Mouse (Mus musculus): ENCODE measurements around the gene Veph1. TPM values are rescaled to one million over a fixed set of nuclear protein-coding genes. Genes with fewer than 3 reads are reported as not detected.

The Veph1 gene
- polyA plus RNA-seq, 1 experiment from 2014 or later = 5.8 TPM

GRCm38 (mm10) chr3:66208836-66209573 is 87.6 kb downstream of the Veph1 start:
- Histone ChIP-seq H3K4me3 (ENCODE audit: low read depth, low read length) (no peak overlapping the region), H3K4me1 (ENCODE audit: control insufficient read depth, insufficient read depth, low read length) (no peaks in the 10 kb centered on the region), H3K4me2 (ENCODE audit: low read depth, low read length) (no peak overlapping the region), H3K36me3 (ENCODE audit: control insufficient read depth, insufficient read depth, low read length) (no peaks in the 10 kb centered on the region), H3K9me3 (ENCODE audit: control insufficient read depth, low read length) (no peaks in the 10 kb centered on the region), H3K27me3 (ENCODE audit: control insufficient read depth, insufficient read depth, low read length) (no peaks in the 10 kb centered on the region), H3K27ac (ENCODE audit: low read depth, low read length) (no peak overlapping the region), H3K9ac (replicated peaks; ENCODE audit: low read depth, low read length) (no peak overlapping the region)
- no peak for ATAC-seq (ENCODE audit: low read depth)
- WGBS = 89% methylated on average over 4 of the region's 4 CpGs

GRCm38 (mm10) chr3:66193910-66194562 is 102.6 kb downstream of the Veph1 start:
- WGBS = 73% methylated on average over 3 of the region's 3 CpGs
- Histone ChIP-seq H3K4me2 (ENCODE audit: low read depth, low read length) (no peak overlapping the region), H3K4me3 (ENCODE audit: low read depth, low read length) (no peak overlapping the region), H3K9me3 (ENCODE audit: control insufficient read depth, low read length) (no peaks in the 10 kb centered on the region), H3K27me3 (ENCODE audit: control insufficient read depth, insufficient read depth, low read length) (no peaks in the 10 kb centered on the region), H3K36me3 (ENCODE audit: control insufficient read depth, insufficient read depth, low read length) (no peaks in the 10 kb centered on the region), H3K9ac (replicated peaks; ENCODE audit: low read depth, low read length) (no peak overlapping the region), H3K27ac (ENCODE audit: low read depth, low read length) (no peak overlapping the region), H3K4me1 (ENCODE audit: control insufficient read depth, insufficient read depth, low read length) (no peaks in the 10 kb centered on the region)
- no peak for ATAC-seq (ENCODE audit: low read depth)

GRCm38 (mm10) chr3:66179647-66180046 is 117.0 kb downstream of the Veph1 start:
- H3K4me1 ChIP-seq (ENCODE audit: control insufficient read depth, insufficient read depth, low read length) = no peaks in the 10 kb centered on the region
- no peaks in the 10 kb centered on the region for H3K9me3 ChIP-seq (ENCODE audit: control insufficient read depth, low read length)
- no peak overlapping the region for H3K27ac ChIP-seq (ENCODE audit: low read depth, low read length)
- no peaks in the 10 kb centered on the region for H3K27me3 ChIP-seq (ENCODE audit: control insufficient read depth, insufficient read depth, low read length)
- ATAC-seq (ENCODE audit: low read depth) = no peak
- 79% methylated on average over 2 of the region's 2 CpGs for WGBS
- no peak overlapping the region for H3K4me2 ChIP-seq (ENCODE audit: low read depth, low read length)
- no peaks in the 10 kb centered on the region for H3K36me3 ChIP-seq (ENCODE audit: control insufficient read depth, insufficient read depth, low read length)
- H3K9ac ChIP-seq (replicated peaks; ENCODE audit: low read depth, low read length) = no peak overlapping the region
- no peak overlapping the region for H3K4me3 ChIP-seq (ENCODE audit: low read depth, low read length)

- H3K4me2 ChIP-seq (ENCODE audit: low read depth, low read length) = no peak overlapping the region
- WGBS = 62% methylated on average over 5 of the region's 5 CpGs
- no peaks in the 10 kb centered on the region for H3K9me3 ChIP-seq (ENCODE audit: control insufficient read depth, low read length)
These were observed 123.7 kb downstream of the Veph1 start for GRCm38 (mm10) chr3:66172907-66173306.

GRCm38 (mm10) chr3:66169873-66170538 is 126.6 kb downstream of the Veph1 start:
- H3K9me3 ChIP-seq (ENCODE audit: control insufficient read depth, low read length) = no peaks in the 10 kb centered on the region
- H3K27ac ChIP-seq (ENCODE audit: low read depth, low read length) = no peak overlapping the region
- H3K36me3 ChIP-seq (ENCODE audit: control insufficient read depth, insufficient read depth, low read length) = no peaks in the 10 kb centered on the region
- H3K27me3 ChIP-seq (ENCODE audit: control insufficient read depth, insufficient read depth, low read length) = no peaks in the 10 kb centered on the region
- ATAC-seq (ENCODE audit: low read depth) = no peak
- WGBS = 34% methylated on average over 3 of the region's 3 CpGs
- no peak overlapping the region for H3K4me2 ChIP-seq (ENCODE audit: low read depth, low read length)
- no peak overlapping the region for H3K4me3 ChIP-seq (ENCODE audit: low read depth, low read length)
- H3K9ac ChIP-seq (replicated peaks; ENCODE audit: low read depth, low read length) = no peak overlapping the region
- no peaks in the 10 kb centered on the region for H3K4me1 ChIP-seq (ENCODE audit: control insufficient read depth, insufficient read depth, low read length)

More at GRCm38 (mm10) chr3:66172907-66173306, 123.7 kb downstream of the Veph1 start:
- H3K4me1 ChIP-seq (ENCODE audit: control insufficient read depth, insufficient read depth, low read length) = no peaks in the 10 kb centered on the region
- no peak overlapping the region for H3K4me3 ChIP-seq (ENCODE audit: low read depth, low read length)
- H3K9ac ChIP-seq (replicated peaks; ENCODE audit: low read depth, low read length) = no peak overlapping the region
- H3K27me3 ChIP-seq (ENCODE audit: control insufficient read depth, insufficient read depth, low read length) = no peaks in the 10 kb centered on the region
- ATAC-seq (ENCODE audit: low read depth) = no peak
- no peaks in the 10 kb centered on the region for H3K36me3 ChIP-seq (ENCODE audit: control insufficient read depth, insufficient read depth, low read length)
- no peak overlapping the region for H3K27ac ChIP-seq (ENCODE audit: low read depth, low read length)

GRCm38 (mm10) chr3:66166606-66167290 is 129.9 kb downstream of the Veph1 start:
- 84% methylated on average over 6 of the region's 6 CpGs for WGBS
- no peak overlapping the region for H3K4me3 ChIP-seq (ENCODE audit: low read depth, low read length)
- no peak overlapping the region for H3K9ac ChIP-seq (replicated peaks; ENCODE audit: low read depth, low read length)
- H3K27me3 ChIP-seq (ENCODE audit: control insufficient read depth, insufficient read depth, low read length) = no peaks in the 10 kb centered on the region
- H3K27ac ChIP-seq (ENCODE audit: low read depth, low read length) = no peak overlapping the region
- no peaks in the 10 kb centered on the region for H3K4me1 ChIP-seq (ENCODE audit: control insufficient read depth, insufficient read depth, low read length)
- no peaks in the 10 kb centered on the region for H3K36me3 ChIP-seq (ENCODE audit: control insufficient read depth, insufficient read depth, low read length)
- H3K4me2 ChIP-seq (ENCODE audit: low read depth, low read length) = no peak overlapping the region
- no peak for ATAC-seq (ENCODE audit: low read depth)
- H3K9me3 ChIP-seq (ENCODE audit: control insufficient read depth, low read length) = no peaks in the 10 kb centered on the region

GRCm38 (mm10) chr3:66165026-66165425 is 131.6 kb downstream of the Veph1 start:
- H3K4me2 ChIP-seq (ENCODE audit: low read depth, low read length) = no peak overlapping the region
- WGBS = 89% methylated on average over 5 of the region's 5 CpGs
- ATAC-seq (ENCODE audit: low read depth) = no peak

GRCm38 (mm10) chr3:66164585-66164984 is 132.1 kb downstream of the Veph1 start:
- Histone ChIP-seq H3K9ac (replicated peaks; ENCODE audit: low read depth, low read length) (no peak overlapping the region), H3K4me3 (ENCODE audit: low read depth, low read length) (no peak overlapping the region), H3K36me3 (ENCODE audit: control insufficient read depth, insufficient read depth, low read length) (no peaks in the 10 kb centered on the region), H3K27me3 (ENCODE audit: control insufficient read depth, insufficient read depth, low read length) (no peaks in the 10 kb centered on the region), H3K4me2 (ENCODE audit: low read depth, low read length) (no peak overlapping the region), H3K27ac (ENCODE audit: low read depth, low read length) (no peak overlapping the region), H3K9me3 (ENCODE audit: control insufficient read depth, low read length) (no peaks in the 10 kb centered on the region), H3K4me1 (ENCODE audit: control insufficient read depth, insufficient read depth, low read length) (no peaks in the 10 kb centered on the region)
- 77% methylated on average over 3 of the region's 3 CpGs for WGBS
- no peak for ATAC-seq (ENCODE audit: low read depth)

More at GRCm38 (mm10) chr3:66165026-66165425, 131.6 kb downstream of the Veph1 start:
- no peak overlapping the region for H3K9ac ChIP-seq (replicated peaks; ENCODE audit: low read depth, low read length)
- no peak overlapping the region for H3K4me3 ChIP-seq (ENCODE audit: low read depth, low read length)
- H3K27ac ChIP-seq (ENCODE audit: low read depth, low read length) = no peak overlapping the region
- no peaks in the 10 kb centered on the region for H3K27me3 ChIP-seq (ENCODE audit: control insufficient read depth, insufficient read depth, low read length)
- H3K4me1 ChIP-seq (ENCODE audit: control insufficient read depth, insufficient read depth, low read length) = no peaks in the 10 kb centered on the region
- no peaks in the 10 kb centered on the region for H3K9me3 ChIP-seq (ENCODE audit: control insufficient read depth, low read length)
- H3K36me3 ChIP-seq (ENCODE audit: control insufficient read depth, insufficient read depth, low read length) = no peaks in the 10 kb centered on the region

Measured in neural tube, embryonic 14.5 days (tissue).